In genomic region chr9:35548455-35548854, GRCm38 (mm10) we compare ENCODE assay signal across 38 mouse cellular contexts. TPM values are rescaled to one million over a fixed set of nuclear protein-coding genes. Genes with fewer than 3 reads are reported as not detected.
"Had no signal": no experiment of that assay in that cellular context is flagged by ENCODE, and none has a peak within 500 bp of the region (broad histone marks: within the 10 kb centered on the region; RNA-seq: fewer than 3 reads in every experiment).

No protein-coding gene starts in this region.

- DNase-seq: gastrocnemius, adult 2 months; gastrocnemius, postnatal 10 days; gastrocnemius, postnatal 25 days; heart, postnatal 4 days; kidney, adult 18-20 months; kidney, adult 8-10 months; kidney, postnatal 10 days; kidney, postnatal 25 days; kidney, postnatal 4 days; liver; liver, embryonic 13.5 days had no signal

- H3K36me3 ChIP-seq: heart, embryonic 13.5 days; heart, embryonic 15.5 days; limb, embryonic 10.5 days; limb, embryonic 12.5 days; liver, embryonic 13.5 days had no signal

- H3K4me3 ChIP-seq: gastrocnemius, adult 2 months; heart, embryonic 13.5 days; heart, embryonic 15.5 days; hindbrain, embryonic 10.5 days; hindbrain, embryonic 12.5 days; layer of hippocampus, adult 2 months; left cerebral cortex, adult 2 months; limb, embryonic 10.5 days; limb, embryonic 12.5 days; liver, embryonic 13.5 days had no signal

- H3K4me1 ChIP-seq: hindbrain, embryonic 10.5 days; hindbrain, embryonic 12.5 days; limb, embryonic 10.5 days had no signal

- H3K27me3 ChIP-seq: heart, embryonic 13.5 days; heart, embryonic 15.5 days; hindbrain, embryonic 12.5 days; limb, embryonic 12.5 days; liver, embryonic 13.5 days had no signal

- H3K4me2 ChIP-seq: heart, embryonic 11.5 days; heart, embryonic 13.5 days; heart, embryonic 15.5 days; hindbrain, embryonic 12.5 days; hindbrain, embryonic 14.5 days; limb, embryonic 12.5 days; liver, embryonic 11.5 days; liver, embryonic 13.5 days had no signal

- H3K27ac ChIP-seq: gastrocnemius, adult 2 months; heart, embryonic 13.5 days; heart, embryonic 15.5 days; hindbrain, embryonic 10.5 days; hindbrain, embryonic 12.5 days; hindbrain, embryonic 14.5 days; layer of hippocampus, adult 2 months; left cerebral cortex, adult 2 months; limb, embryonic 10.5 days; limb, embryonic 12.5 days; liver, embryonic 13.5 days had no signal

- ATAC-seq: hindbrain, embryonic 16.5 days; inflammation-experienced regulatory T-cells, adult 6 months; intestine, postnatal 0 days had no signal

- H3K9me3 ChIP-seq: heart, embryonic 13.5 days; heart, embryonic 15.5 days; hindbrain, embryonic 10.5 days; hindbrain, embryonic 12.5 days; limb, embryonic 10.5 days; limb, embryonic 12.5 days; liver, embryonic 13.5 days had no signal

- H3K9ac ChIP-seq: heart, embryonic 13.5 days; heart, embryonic 15.5 days; hindbrain, embryonic 12.5 days; hindbrain, embryonic 14.5 days; limb, embryonic 12.5 days; liver, embryonic 13.5 days had no signal

RNA-seq across cellular contexts. Expression of gene Ddx25, which starts 9.9 kb away (rescaled TPM):
- total RNA-seq: gastrocnemius, adult 2 months; gastrocnemius, postnatal 25 days; granulocyte monocyte progenitor cell, adult 5-6 weeks; heart, postnatal 25 days had no signal

RNA-seq across cellular contexts. Expression of gene Pate2, which starts 21.6 kb away (rescaled TPM):
- total RNA-seq: gastrocnemius, adult 2 months; gastrocnemius, postnatal 25 days; granulocyte monocyte progenitor cell, adult 5-6 weeks; heart, adult 8-10 months; heart, postnatal 25 days had no signal
- polyA plus RNA-seq: inflammation-experienced regulatory T-cells, adult 6 months had no signal

RNA-seq across cellular contexts. Expression of gene Gm1113, which starts 30.4 kb away (rescaled TPM):
- total RNA-seq: gastrocnemius, adult 2 months; gastrocnemius, postnatal 10 days; gastrocnemius, postnatal 25 days; gastrocnemius, postnatal 4 days; granulocyte monocyte progenitor cell, adult 5-6 weeks; heart, adult 8-10 months; heart, postnatal 25 days; heart, postnatal 4 days; layer of hippocampus, adult 2 months; layer of hippocampus, postnatal 10 days; layer of hippocampus, postnatal 25 days; left cerebral cortex, adult 2 months; left cerebral cortex, postnatal 14 days; left cerebral cortex, postnatal 36 days had no signal
- polyA plus RNA-seq: frontal cortex, adult 2 months; heart, embryonic 11.5 days; heart, embryonic 13.5 days; heart, embryonic 15.5 days; heart, postnatal 0 days; hindbrain, embryonic 10.5 days; hindbrain, embryonic 12.5 days; hindbrain, embryonic 14.5 days; hindbrain, embryonic 16.5 days; inflammation-experienced regulatory T-cells, adult 6 months; intestine, postnatal 0 days; kidney, embryonic 14.5 days; kidney, embryonic 16.5 days; limb, embryonic 10.5 days; limb, embryonic 12.5 days; limb, embryonic 14.5 days; liver, embryonic 11.5 days; liver, embryonic 13.5 days had no signal
